Mouse (Mus musculus): ENCODE measurements around the gene Rps19. TPM values are rescaled to one million over a fixed set of nuclear protein-coding genes. Genes with fewer than 3 reads are reported as not detected.
A peak's percentile ranks its signal among the peaks of the same experiment; 100 is the strongest.
"Not testable (repeated sequence)": the region's sequence is repeated elsewhere in the genome, so short reads cannot be mapped to it uniquely, and the experiment has no call there.

The Rps19 gene
- polyA plus RNA-seq, 1 experiment from 2014 or later = 1,428 TPM

DNA sequence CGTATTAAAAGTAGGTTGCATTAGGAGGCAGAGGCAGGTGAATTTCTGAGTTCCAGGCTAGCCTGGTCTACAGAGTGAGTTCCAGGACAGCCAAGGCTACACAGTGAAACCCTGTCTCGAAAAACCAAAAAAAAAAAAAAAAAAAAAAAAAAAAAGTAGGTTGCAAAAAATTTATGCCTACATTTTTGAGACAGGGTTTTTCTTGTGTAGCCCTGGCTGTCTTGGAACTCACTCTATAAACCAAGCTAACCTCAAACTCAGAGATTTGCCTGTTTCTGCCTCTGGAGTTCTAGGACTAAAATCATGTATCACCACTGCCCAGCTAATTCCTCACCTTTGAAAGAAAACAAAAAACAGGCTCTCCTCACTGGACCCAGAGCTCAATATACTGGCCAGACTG, 11.6 kb downstream of the Rps19 start:
- not testable (repeated sequence) for H3K9ac ChIP-seq (replicated peaks; ENCODE audit: low read length); H3K36me3 ChIP-seq (ENCODE audit: control insufficient read depth, insufficient read depth, low read length); H3K27ac ChIP-seq (replicated peaks; ENCODE audit: low read depth, low read length); H3K4me1 ChIP-seq (ENCODE audit: control insufficient read depth, insufficient read depth, low read length); H3K4me3 ChIP-seq (replicated peaks; ENCODE audit: low read depth, low read length); H3K4me2 ChIP-seq (ENCODE audit: low read length); DNase-seq; ATAC-seq (ENCODE audit: low FRiP score, low TSS enrichment); H3K27me3 ChIP-seq (ENCODE audit: control insufficient read depth, insufficient read depth, low read length); H3K9me3 ChIP-seq (ENCODE audit: control insufficient read depth, low read length)
- WGBS = 93% methylated on average over 2 of the region's 2 CpGs

GRCm38 (mm10) chr7:24896269-24896668, 12.1 kb downstream of the Rps19 start:
- H3K27ac ChIP-seq (replicated peaks; ENCODE audit: low read depth, low read length) = no peak overlapping the region
- no peak overlapping the region for H3K4me3 ChIP-seq (replicated peaks; ENCODE audit: low read depth, low read length)
- WGBS = 67% methylated on average over 8 of the region's 8 CpGs
- H3K9ac ChIP-seq (replicated peaks; ENCODE audit: low read length) = no peak overlapping the region
- H3K4me2 ChIP-seq (ENCODE audit: low read length) = no peak overlapping the region
- H3K36me3 ChIP-seq (ENCODE audit: control insufficient read depth, insufficient read depth, low read length) = no peaks in the 10 kb centered on the region
- DNase-seq (no peak), ATAC-seq (ENCODE audit: low FRiP score, low TSS enrichment) (no peak)
- no peaks in the 10 kb centered on the region for H3K4me1 ChIP-seq (ENCODE audit: control insufficient read depth, insufficient read depth, low read length)
- no peaks in the 10 kb centered on the region for H3K27me3 ChIP-seq (ENCODE audit: control insufficient read depth, insufficient read depth, low read length)
- H3K9me3 ChIP-seq (ENCODE audit: control insufficient read depth, low read length) = no peaks in the 10 kb centered on the region

DNA sequence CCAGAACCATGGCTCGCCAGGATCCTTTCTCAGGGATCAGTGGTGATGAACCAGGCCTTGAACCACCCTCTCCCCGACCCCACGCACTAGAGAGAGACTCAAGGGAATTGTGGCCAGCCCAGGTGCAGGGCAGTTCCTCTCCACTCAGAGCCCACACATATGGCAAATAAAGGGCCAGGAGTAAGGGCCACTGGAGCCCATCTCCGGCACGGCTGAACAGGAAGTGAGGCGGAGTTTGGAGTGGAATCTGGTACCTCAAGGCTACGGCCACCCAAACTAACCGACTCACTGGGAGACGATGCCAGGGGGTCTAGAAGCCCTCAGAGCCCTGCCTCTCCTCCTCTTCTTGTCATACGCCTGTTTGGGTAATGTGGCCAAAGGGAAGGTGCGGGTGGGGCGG, 13.1 kb downstream of the Rps19 start, which contains the start of gene Cd79a:
Cd79a (plus strand) TSS at position 158 of the 400 bp plus-strand sequence.
- WGBS = 85% methylated on average over 12 of the region's 12 CpGs
- DNase-seq = no peak
- ATAC-seq (ENCODE audit: low FRiP score, low TSS enrichment) = no peak
- Histone ChIP-seq H3K4me2 (ENCODE audit: low read length) (no peak within 1 kb of the TSS), H3K27ac (replicated peaks; ENCODE audit: low read depth, low read length) (no peak within 1 kb of the TSS), H3K36me3 (ENCODE audit: control insufficient read depth, insufficient read depth, low read length) (no peaks in the 10 kb centered on the region), H3K9ac (replicated peaks; ENCODE audit: low read length) (no peak within 1 kb of the TSS), H3K27me3 (ENCODE audit: control insufficient read depth, insufficient read depth, low read length) (no peaks in the 10 kb centered on the region), H3K4me3 (replicated peaks; ENCODE audit: low read depth, low read length) (no peak within 1 kb of the TSS), H3K9me3 (ENCODE audit: control insufficient read depth, low read length) (no peaks in the 10 kb centered on the region), H3K4me1 (ENCODE audit: control insufficient read depth, insufficient read depth, low read length) (no peaks in the 10 kb centered on the region)

- Histone ChIP-seq H3K4me2 (ENCODE audit: low read length) (no peak overlapping the region), H3K36me3 (ENCODE audit: control insufficient read depth, insufficient read depth, low read length) (no peaks in the 10 kb centered on the region), H3K27ac (replicated peaks; ENCODE audit: low read depth, low read length) (no peak overlapping the region), H3K4me3 (replicated peaks; ENCODE audit: low read depth, low read length) (no peak overlapping the region), H3K9ac (replicated peaks; ENCODE audit: low read length) (no peak overlapping the region), H3K9me3 (ENCODE audit: control insufficient read depth, low read length) (no peaks in the 10 kb centered on the region), H3K27me3 (ENCODE audit: control insufficient read depth, insufficient read depth, low read length) (no peaks in the 10 kb centered on the region), H3K4me1 (ENCODE audit: control insufficient read depth, insufficient read depth, low read length) (no peaks in the 10 kb centered on the region)
- ATAC-seq (ENCODE audit: low FRiP score, low TSS enrichment) (no peak), DNase-seq (no peak)
- 85% methylated on average over 5 of the region's 5 CpGs for WGBS
These were observed 13.8 kb downstream of the Rps19 start for GRCm38 (mm10) chr7:24897959-24898358.

DNA sequence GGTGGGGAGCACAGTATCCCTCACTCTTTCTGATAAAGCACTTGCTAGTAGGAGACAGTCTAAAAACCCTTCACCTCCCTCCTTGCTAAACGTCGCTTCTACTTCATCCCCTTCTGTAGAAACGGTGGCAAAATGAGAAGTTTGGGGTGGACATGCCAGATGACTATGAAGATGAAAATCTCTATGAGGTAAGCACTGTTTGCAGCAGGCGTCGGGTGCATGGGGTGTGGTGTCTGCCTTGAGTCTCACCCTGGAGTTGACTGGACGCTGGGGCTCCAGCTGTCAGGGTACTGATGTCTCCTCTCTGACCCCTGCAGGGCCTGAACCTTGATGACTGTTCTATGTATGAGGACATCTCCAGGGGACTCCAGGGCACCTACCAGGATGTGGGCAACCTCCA, 16.9 kb downstream of the Rps19 start:
- WGBS = 79% methylated on average over 6 of the region's 6 CpGs
- DNase-seq = no peak
- no peaks in the 10 kb centered on the region for H3K27me3 ChIP-seq (ENCODE audit: control insufficient read depth, insufficient read depth, low read length)
- no peaks in the 10 kb centered on the region for H3K36me3 ChIP-seq (ENCODE audit: control insufficient read depth, insufficient read depth, low read length)
- peaks cover 14% of the 10 kb centered on the region for H3K4me1 ChIP-seq (ENCODE audit: control insufficient read depth, insufficient read depth, low read length)
- no peak overlapping the region for H3K4me2 ChIP-seq (ENCODE audit: low read length)
- no peaks in the 10 kb centered on the region for H3K9me3 ChIP-seq (ENCODE audit: control insufficient read depth, low read length)
- no peak overlapping the region for H3K4me3 ChIP-seq (replicated peaks; ENCODE audit: low read depth, low read length)
- H3K27ac ChIP-seq (replicated peaks; ENCODE audit: low read depth, low read length) = no peak overlapping the region
- ATAC-seq (ENCODE audit: low FRiP score, low TSS enrichment) = no peak
- no peak overlapping the region for H3K9ac ChIP-seq (replicated peaks; ENCODE audit: low read length)

- Histone ChIP-seq H3K4me3 (replicated peaks; ENCODE audit: low read depth, low read length) (no peak overlapping the region), H3K4me2 (ENCODE audit: low read length) (peak overlapping the region; percentile 83), H3K9me3 (ENCODE audit: control insufficient read depth, low read length) (no peaks in the 10 kb centered on the region), H3K27ac (replicated peaks; ENCODE audit: low read depth, low read length) (0 out of 2 replicates have a peak overlapping the region, but pooled peaks have one; percentile 60), H3K9ac (replicated peaks; ENCODE audit: low read length) (no peak overlapping the region), H3K36me3 (ENCODE audit: control insufficient read depth, insufficient read depth, low read length) (no peaks in the 10 kb centered on the region), H3K4me1 (ENCODE audit: control insufficient read depth, insufficient read depth, low read length) (peaks cover 14% of the 10 kb centered on the region), H3K27me3 (ENCODE audit: control insufficient read depth, insufficient read depth, low read length) (no peaks in the 10 kb centered on the region)
- 89% methylated on average over 1 of the region's 1 CpGs for WGBS
- ATAC-seq (ENCODE audit: low FRiP score, low TSS enrichment) (no peak), DNase-seq (no peak)
These were observed 17.7 kb downstream of the Rps19 start for GRCm38 (mm10) chr7:24901842-24902241.

DNA sequence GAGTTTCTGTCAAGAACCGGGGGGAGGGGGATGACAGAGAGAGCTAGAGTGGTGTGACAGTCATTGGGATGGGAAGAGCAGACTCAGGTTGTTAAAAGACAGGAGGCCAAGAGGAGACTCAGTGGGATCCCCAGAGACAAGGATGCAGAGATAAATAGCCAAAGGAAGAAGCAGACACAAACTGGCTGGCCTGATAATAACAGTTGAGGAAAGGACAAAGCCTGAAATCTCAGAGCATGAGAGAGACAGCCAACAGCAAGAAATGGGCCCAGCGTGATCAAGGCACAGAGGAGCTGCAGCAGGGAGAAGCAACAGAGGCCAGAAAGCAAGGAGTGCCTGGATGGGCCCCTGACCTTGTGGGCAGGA, 18.1 kb downstream of the Rps19 start:
- H3K27me3 ChIP-seq (ENCODE audit: control insufficient read depth, insufficient read depth, low read length) = no peaks in the 10 kb centered on the region
- no peaks in the 10 kb centered on the region for H3K9me3 ChIP-seq (ENCODE audit: control insufficient read depth, low read length)
- H3K9ac ChIP-seq (replicated peaks; ENCODE audit: low read length) = no peak overlapping the region; the same call in 1 of the 2 replicates
- H3K4me2 ChIP-seq (ENCODE audit: low read length) = peak overlapping the region; percentile 83
- peak overlapping the region; percentile 60 for H3K4me3 ChIP-seq (replicated peaks; ENCODE audit: low read depth, low read length)
- DNase-seq = peak; percentile 18
- peak overlapping the region; percentile 60; the same call in 1 of the 2 replicates for H3K27ac ChIP-seq (replicated peaks; ENCODE audit: low read depth, low read length)
- peaks cover 14% of the 10 kb centered on the region for H3K4me1 ChIP-seq (ENCODE audit: control insufficient read depth, insufficient read depth, low read length)
- no peaks in the 10 kb centered on the region for H3K36me3 ChIP-seq (ENCODE audit: control insufficient read depth, insufficient read depth, low read length)
- no peak for ATAC-seq (ENCODE audit: low FRiP score, low TSS enrichment)
- WGBS = 62% methylated on average over 2 of the region's 2 CpGs

- peak; percentile 52 for DNase-seq
- 6% methylated on average over 66 of the region's 68 CpGs for WGBS
- Histone ChIP-seq H3K27ac (replicated peaks; ENCODE audit: low read depth, low read length) (peak within 1 kb of the TSS; percentile 60), H3K4me2 (ENCODE audit: low read length) (peak within 1 kb of the TSS; percentile 83), H3K4me1 (ENCODE audit: control insufficient read depth, insufficient read depth, low read length) (peaks cover 14% of the 10 kb centered on the region), H3K4me3 (replicated peaks; ENCODE audit: low read depth, low read length) (peak within 1 kb of the TSS; percentile 60), H3K9me3 (ENCODE audit: control insufficient read depth, low read length) (no peaks in the 10 kb centered on the region), H3K9ac (replicated peaks; ENCODE audit: low read length) (peak within 1 kb of the TSS; percentile 69), H3K36me3 (ENCODE audit: control insufficient read depth, insufficient read depth, low read length) (peaks cover 4% of the 10 kb centered on the region; the same call in 1 of the 2 replicates), H3K27me3 (ENCODE audit: control insufficient read depth, insufficient read depth, low read length) (no peaks in the 10 kb centered on the region)
- ATAC-seq (ENCODE audit: low FRiP score, low TSS enrichment) = no peak
These were observed 18.7 kb downstream of the Rps19 start, which contains the start of gene Arhgef1 for GRCm38 (mm10) chr7:24902630-24903443. Arhgef1 (plus strand) TSS chr7:24902912.

- ATAC-seq (ENCODE audit: low FRiP score, low TSS enrichment) (no peak), DNase-seq (no peak)
- Histone ChIP-seq H3K4me1 (ENCODE audit: control insufficient read depth, insufficient read depth, low read length) (peaks cover 14% of the 10 kb centered on the region), H3K27me3 (ENCODE audit: control insufficient read depth, insufficient read depth, low read length) (no peaks in the 10 kb centered on the region), H3K36me3 (ENCODE audit: control insufficient read depth, insufficient read depth, low read length) (peaks cover 10% of the 10 kb centered on the region), H3K4me3 (replicated peaks; ENCODE audit: low read depth, low read length) (peak overlapping the region; percentile 60), H3K9me3 (ENCODE audit: control insufficient read depth, low read length) (no peaks in the 10 kb centered on the region), H3K4me2 (ENCODE audit: low read length) (peak overlapping the region; percentile 83), H3K27ac (replicated peaks; ENCODE audit: low read depth, low read length) (0 out of 2 replicates have a peak overlapping the region, but pooled peaks have one; percentile 60), H3K9ac (replicated peaks; ENCODE audit: low read length) (peak overlapping the region; percentile 69; the same call in 1 of the 2 replicates)
- 44% methylated on average over 10 of the region's 10 CpGs for WGBS
These were observed 19.3 kb downstream of the Rps19 start for GRCm38 (mm10) chr7:24903444-24903825.

Measured in midbrain, embryonic 14.5 days (tissue).